Mouse (Mus musculus) inflammation-experienced regulatory T-cells (primary cell): Measurements from ENCODE around the gene Abcg3. TPM values are rescaled to one million over a fixed set of nuclear protein-coding genes. Genes with fewer than 3 reads are reported as not detected.

ENCODE experiments used
- polyA plus RNA-seq, 2 experiments: library from polyadenylated mRNA; unstranded; fragments of 100-300 nt; shearing (Covaris generic); gene quantifications; one replicate each; pipeline ENCODE4 v1.2.1; 2017

Abcg3 gene
- polyA plus RNA-seq, result 10 to 100 TPM; 27.6 to 43.4 TPM

DNA sequence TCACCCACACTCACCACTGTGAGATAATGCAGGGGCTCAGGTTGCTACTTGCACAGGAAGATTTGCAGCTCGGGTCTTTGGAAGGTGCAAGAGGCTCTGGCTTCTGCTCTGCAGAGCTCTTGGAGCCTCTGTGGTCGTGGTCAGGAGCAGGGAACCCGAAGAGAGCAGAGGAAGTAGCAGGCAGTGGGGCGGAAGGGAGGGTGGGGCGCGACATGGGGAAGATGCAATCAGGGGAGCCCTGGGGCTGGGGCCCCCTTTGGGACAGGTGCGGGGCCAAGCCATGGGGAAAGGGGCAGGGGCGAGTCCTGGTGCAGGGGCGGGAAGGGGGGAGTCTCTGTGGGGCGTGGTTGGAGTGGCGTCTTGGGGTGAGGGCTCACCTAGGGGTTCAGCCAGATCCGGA is at the start of gene Abcg3:
TSS of gene Abcg3 (minus strand) at position 184 of the 400 bp plus-strand sequence.

Other genes starting within 250 kb of the Abcg3 start
- 10 to 100 TPM; 10.2 to 11.8 TPM for gene Zfp951, start 122.6 kb downstream of the Abcg3 start, polyA plus RNA-seq
- gene Gbp9, start 156.8 kb upstream of the Abcg3 start, polyA plus RNA-seq, result 100 to 1,000 TPM; 112 to 114 TPM
- 100 to 1,000 TPM; 101 to 112 TPM for gene Gbp8, start 156.8 kb upstream of the Abcg3 start, polyA plus RNA-seq
- 100 to 1,000 TPM; 230 to 242 TPM for gene Gbp4, start 156.9 kb upstream of the Abcg3 start, polyA plus RNA-seq